Mouse (Mus musculus) erythroblast, embryonic 14.5 days (primary cell): ENCODE measurements around the gene Uvrag.

Source experiments
- GATA1 ChIP-seq: IDR thresholded peaks from 2 replicates; pipeline ENCODE4 v1.6.1; 2012; ENCODE audit warnings: low read length, inconsistent platforms, mixed read lengths
- TAL1 ChIP-seq: IDR thresholded peaks from 3 replicates; pipeline ENCODE4 v1.6.1; 2012; ENCODE audit warnings: low read length, inconsistent platforms, mixed read lengths

GRCm38 (mm10) chr7:99175118-99175517 lies 34.2 kb upstream of the Uvrag start:
- TF ChIP-seq GATA1 (no peak), TAL1 (no peak)
